Mouse (Mus musculus): ENCODE results near the gene Nphp3.

DNA sequence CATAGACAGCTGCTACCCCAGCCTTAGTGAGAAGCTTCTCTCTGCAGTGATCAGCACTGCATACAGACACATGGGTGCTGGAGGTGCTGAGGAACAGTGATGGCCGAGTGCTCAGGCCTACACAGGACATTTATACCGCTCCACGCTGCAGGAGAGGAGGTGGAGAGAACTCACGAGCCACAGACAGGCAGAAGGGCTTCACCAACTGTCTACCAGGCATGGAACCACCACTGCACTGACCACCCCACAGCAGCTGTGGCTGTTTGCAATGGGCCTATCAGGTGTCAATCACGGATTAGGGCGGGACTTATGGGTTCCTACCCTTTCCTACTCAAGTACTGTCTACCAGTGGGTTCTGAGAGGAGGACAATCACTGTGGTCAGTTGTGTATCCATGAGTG lies 48.7 kb downstream of the Nphp3 start:
- no peak for TF ChIP-seq EP300 (IDR thresholded peaks at IDR 0.05)
- no peak for TF ChIP-seq CTCF (IDR thresholded peaks at IDR 0.05)
